Mouse (Mus musculus) left cerebral cortex, adult 2 months (tissue): ENCODE measurements at regions not wholly inside any gene's neighbourhood (a gene's known extent, or its start where the extent isn't known, plus 50 kb on each side); places are given as distances from the start of the nearest gene placed in this dataset.

Experiments
- DNase-seq, 2 experiments: peaks; one replicate each; pipeline ENCODE4 v3.0.0; 2021 to 2022; ENCODE audit warnings: low spot score in 2 of 2, mixed read lengths in 1 of 2; ENCODE audit errors: extremely low spot score in 1 of 2
- H3K27ac ChIP-seq: fragments of 200-600 bp; 2 replicates; pipeline ENCODE4 v1.8.1; 2022
- H3K4me3 ChIP-seq: fragments of 200-600 bp; 2 replicates; pipeline ENCODE4 v1.8.1; 2022
- CTCF ChIP-seq: fragments of 200-600 bp; IDR thresholded peaks from 2 replicates; pipeline ENCODE4 v1.8.1; 2022; ENCODE audit warnings: antibody characterized with exemption, mild to moderate bottlenecking, moderate library complexity
- intact Hi-C: fragments of 180-260 bp; cut with DNase I; formaldehyde crosslinking; loops from one replicate; pipeline ENCODE4 v1.15.1; 2025

DNA sequence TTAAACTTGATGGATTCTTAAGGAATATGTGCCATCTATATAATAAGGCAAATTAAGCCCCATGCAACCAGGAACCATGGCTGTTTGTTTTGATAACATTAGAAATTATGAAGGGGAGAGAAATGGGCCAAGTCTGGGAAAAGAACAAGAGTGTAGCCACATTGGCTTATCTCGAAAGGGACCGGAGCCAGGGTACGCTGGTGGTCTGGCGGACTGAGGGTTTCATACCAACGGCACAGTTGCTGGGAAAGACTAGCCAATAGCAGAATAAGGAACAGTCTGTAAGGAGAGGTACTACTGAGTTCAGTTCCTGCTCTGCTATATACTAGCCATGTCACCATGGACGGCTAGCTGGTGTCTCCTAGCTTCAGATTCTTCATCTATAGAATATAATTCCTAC is 105.9 kb upstream of the 1700016C15Rik start:
- TF ChIP-seq CTCF = no peak
- intact Hi-C loops = loop anchor here (5.0 kb wide), 1 partner anchor 176 kb away; no protein-coding TSS in a partner anchor
- no peak overlapping the region for H3K27ac ChIP-seq
- H3K4me3 ChIP-seq = no peak overlapping the region
- no peak for DNase-seq

DNA sequence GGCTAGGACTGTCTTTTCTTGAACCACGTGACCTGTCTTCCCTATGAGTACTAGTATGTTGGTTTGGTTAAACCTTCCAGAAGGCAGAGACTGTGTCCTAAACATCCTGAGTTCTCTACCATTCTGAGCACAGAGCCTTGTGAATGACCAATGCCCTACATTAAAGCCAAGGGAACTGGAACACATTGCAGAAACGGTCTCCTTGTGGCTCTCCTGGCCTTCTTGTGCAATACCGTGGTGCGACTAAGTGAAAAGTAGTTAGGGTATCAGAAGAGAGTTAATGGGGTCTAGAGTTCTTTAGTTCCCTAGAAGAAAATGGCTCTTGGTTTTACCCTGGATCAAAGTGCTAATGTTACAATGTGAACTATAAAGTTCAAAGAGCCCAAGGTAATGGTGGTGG is 101.8 kb upstream of the 1700016C15Rik start:
- no peak overlapping the region for H3K27ac ChIP-seq
- intact Hi-C loops = loop anchor here (5.0 kb wide), 1 partner anchor 166 kb away; no protein-coding TSS in a partner anchor
- no peak for DNase-seq
- no peak overlapping the region for H3K4me3 ChIP-seq
- TF ChIP-seq CTCF = no peak

GRCm38 (mm10) chr1:177633966-177634602 is 95.5 kb upstream of the 1700016C15Rik start:
- Histone ChIP-seq H3K27ac (no peak overlapping the region), H3K4me3 (no peak overlapping the region)
- DNase-seq = no peak
- intact Hi-C loops = loop anchor here (5.0 kb wide), 1 partner anchor 33 kb away; no protein-coding TSS in a partner anchor
- no peak for TF ChIP-seq CTCF

- DNase-seq = no peak
- no peak overlapping the region for H3K4me3 ChIP-seq
- H3K27ac ChIP-seq = no peak overlapping the region
- intact Hi-C loops = no loop called here
- no peak for TF ChIP-seq CTCF
These were observed 92.6 kb upstream of the 1700016C15Rik start for GRCm38 (mm10) chr1:177637061-177637460.

- intact Hi-C loops = no loop called here
- TF ChIP-seq CTCF = no peak
- H3K4me3 ChIP-seq = no peak overlapping the region
- no peak overlapping the region for H3K27ac ChIP-seq
- no peak for DNase-seq
These were observed 91.2 kb upstream of the 1700016C15Rik start for GRCm38 (mm10) chr1:177638381-177638780.

DNA sequence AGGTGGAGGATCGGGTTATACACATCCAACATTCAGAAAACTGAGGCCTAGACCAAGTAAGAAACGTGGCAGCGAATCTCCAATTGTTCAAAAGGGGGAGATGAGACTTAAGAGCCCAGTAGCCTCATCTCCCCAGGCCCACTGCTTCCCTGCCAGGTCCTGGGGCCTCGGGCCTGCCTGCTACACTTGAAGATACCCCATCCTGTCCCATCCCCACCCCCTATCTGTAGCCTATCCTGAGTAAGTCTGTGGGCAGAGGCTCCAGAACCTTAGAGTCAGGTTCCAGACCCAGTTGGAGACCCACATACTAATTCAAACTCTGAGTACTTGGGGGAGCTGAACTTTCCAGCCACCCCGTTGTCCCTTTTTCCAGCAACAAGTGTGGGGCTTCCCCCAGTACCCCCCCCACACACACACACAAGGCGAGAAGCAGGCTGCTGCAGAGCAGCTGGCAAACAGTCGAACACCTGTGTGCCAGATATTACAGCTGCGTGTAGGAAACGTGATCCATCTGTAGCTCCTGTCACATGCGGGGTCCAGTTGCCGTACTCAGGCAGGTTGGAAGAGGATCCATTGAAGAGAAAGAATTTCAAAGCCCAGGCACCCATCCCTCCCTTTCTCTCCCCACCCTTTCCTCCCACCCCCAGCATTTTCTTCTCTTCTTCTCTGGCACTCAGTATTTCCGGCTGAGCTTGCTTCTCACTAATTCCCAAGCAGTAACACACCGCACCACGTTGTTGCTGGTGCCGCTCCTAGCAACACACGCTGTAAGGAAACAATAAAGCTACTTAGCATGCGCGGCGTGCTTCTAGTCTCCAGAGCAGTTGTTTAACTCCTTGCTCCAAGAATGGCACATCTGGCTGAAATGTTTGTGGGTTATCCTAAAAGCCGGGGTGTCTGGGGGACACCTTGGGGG is 89.4 kb upstream of the 1700016C15Rik start:
- no peak for TF ChIP-seq CTCF

DNA sequence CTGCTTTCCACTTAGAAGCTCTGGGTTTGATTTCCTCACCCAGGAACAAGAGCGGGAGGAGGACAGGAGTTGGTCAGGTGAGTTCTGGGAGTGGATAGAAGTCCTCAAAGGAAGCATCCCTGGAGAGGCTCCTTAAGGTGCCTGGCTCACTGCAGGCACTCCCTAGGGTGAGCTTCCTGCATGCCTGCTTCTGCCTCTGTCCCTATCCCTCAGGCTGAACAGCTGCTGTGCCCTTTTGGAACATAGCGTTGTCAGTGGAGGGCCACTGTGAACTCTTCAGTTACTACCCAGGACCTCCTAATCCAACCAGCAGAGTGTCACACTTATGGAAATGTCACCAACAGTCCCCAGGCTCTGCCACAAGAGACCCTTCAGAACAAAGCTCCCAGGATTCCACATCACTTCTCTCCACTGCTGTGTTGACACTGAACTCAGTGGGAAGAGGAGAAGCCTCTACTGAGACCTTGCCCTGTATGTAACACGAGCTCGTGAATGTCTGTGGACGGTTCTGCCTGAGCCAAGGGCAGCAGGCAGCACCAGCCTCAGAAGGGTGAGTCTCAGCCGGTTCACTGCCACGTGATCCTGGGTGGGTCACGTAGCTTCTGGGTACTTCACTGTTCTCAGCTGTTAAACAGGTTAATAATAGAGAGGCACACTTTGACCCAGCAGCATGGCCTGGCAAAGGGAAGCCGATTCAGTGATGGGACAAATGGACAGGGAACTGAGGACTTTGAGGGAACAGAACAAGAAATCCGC is 86.7 kb upstream of the 1700016C15Rik start:
- Histone ChIP-seq H3K4me3 (no peak overlapping the region), H3K27ac (no peak overlapping the region)
- no peak for DNase-seq
- TF ChIP-seq CTCF = no peak
- intact Hi-C loops = no loop called here

More for the DNA sequence above, 89.4 kb upstream of the 1700016C15Rik start:
- H3K27ac ChIP-seq = no peak overlapping the region
- peak; percentile 26 to 31 for DNase-seq
- intact Hi-C loops = no loop called here
- peak overlapping the region; percentile 22; the same call in 1 of the 2 replicates for H3K4me3 ChIP-seq

DNA sequence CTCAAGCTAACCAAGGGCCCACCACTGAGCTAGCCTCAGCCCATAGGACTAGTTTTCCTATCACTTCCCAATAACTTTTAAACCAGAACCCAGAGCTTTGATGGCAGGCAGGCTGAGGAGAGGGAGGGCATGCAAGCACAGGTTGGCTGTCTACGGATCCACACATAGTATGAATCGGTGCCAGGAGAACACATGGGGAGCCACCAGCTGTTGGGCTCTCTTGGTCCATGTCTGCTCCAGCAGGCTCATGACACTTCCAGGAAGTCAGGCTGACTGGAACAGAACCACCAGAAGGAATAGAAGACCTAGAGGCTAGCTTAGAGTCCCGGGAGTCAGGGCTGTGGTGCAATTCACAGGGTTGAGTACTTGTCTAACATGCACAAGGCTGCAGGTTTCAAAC is 86.0 kb upstream of the 1700016C15Rik start:
- intact Hi-C loops = no loop called here
- Histone ChIP-seq H3K4me3 (no peak overlapping the region), H3K27ac (no peak overlapping the region)
- no peak for TF ChIP-seq CTCF
- no peak for DNase-seq

GRCm38 (mm10) chr1:177644214-177644613 is 85.4 kb upstream of the 1700016C15Rik start:
- intact Hi-C loops = no loop called here

GRCm38 (mm10) chr1:177645327-177645726 is 84.3 kb upstream of the 1700016C15Rik start:
- DNase-seq = no peak
- H3K4me3 ChIP-seq = no peak overlapping the region
- H3K27ac ChIP-seq = no peak overlapping the region
- intact Hi-C loops = no loop called here
- no peak for TF ChIP-seq CTCF

More at GRCm38 (mm10) chr1:177644214-177644613, 85.4 kb upstream of the 1700016C15Rik start:
- Histone ChIP-seq H3K27ac (no peak overlapping the region), H3K4me3 (no peak overlapping the region)
- DNase-seq = no peak
- no peak for TF ChIP-seq CTCF

DNA sequence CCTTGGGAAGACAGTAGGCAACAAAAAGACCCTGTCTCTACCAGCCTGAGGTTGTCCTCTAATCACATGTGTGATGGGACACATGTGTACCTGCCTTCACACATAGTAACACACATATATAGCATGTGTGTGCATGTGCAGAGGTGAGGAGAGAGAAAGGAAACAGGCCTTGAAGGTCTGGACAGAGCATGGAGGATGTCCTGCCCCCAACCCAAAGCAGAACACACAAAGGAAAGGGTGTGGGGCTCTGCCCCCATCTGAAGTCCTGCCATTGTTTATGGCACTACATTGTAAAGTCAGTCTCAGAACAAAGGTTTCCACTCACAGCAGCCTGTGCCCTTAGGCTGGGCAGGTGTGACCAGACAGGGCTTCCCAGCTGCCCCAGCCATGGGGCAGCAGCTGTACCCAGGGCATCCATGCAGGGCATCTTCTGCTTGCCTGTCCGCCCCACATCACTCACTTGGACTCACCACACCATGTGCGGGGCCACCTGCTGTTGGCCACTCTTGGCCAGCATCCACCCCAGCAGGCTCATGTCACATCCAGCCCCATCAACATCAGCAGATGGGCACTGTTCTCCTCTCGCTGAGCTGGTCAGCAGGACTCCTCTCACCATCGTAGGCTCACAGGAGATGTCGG is 83.6 kb upstream of the 1700016C15Rik start:
- TF ChIP-seq CTCF = no peak
- no peak overlapping the region for H3K4me3 ChIP-seq
- no peak overlapping the region for H3K27ac ChIP-seq
- intact Hi-C loops = no loop called here
- DNase-seq = no peak
